Mouse (Mus musculus) hindbrain, embryonic 13.5 days (tissue): ENCODE measurements around the gene Nr1i3. TPM values are rescaled to one million over a fixed set of nuclear protein-coding genes. Genes with fewer than 3 reads are reported as not detected.

Source experiments
- ATAC-seq: fragments of 200-750 bp; cut with Nextera tagmentation; 2 replicates; pipeline ENCODE4 v1.8.0; 2017; ENCODE audit warnings: moderate TSS enrichment; ENCODE audit not compliant: low FRiP score
- H3K27ac ChIP-seq: fragments of 300-500 bp; sonication (generic); 2 replicates; pipeline ENCODE4 v1.5.1; 2015; ENCODE audit warnings: inconsistent platforms, mild to moderate bottlenecking, moderate library complexity
- H3K27me3 ChIP-seq: fragments of 300-500 bp; sonication (generic); 2 replicates; pipeline ENCODE4 v1.6.1; 2015; ENCODE audit warnings: mild to moderate bottlenecking, inconsistent platforms
- H3K36me3 ChIP-seq: fragments of 300-500 bp; sonication (generic); 2 replicates; pipeline ENCODE4 v1.6.1; 2015; ENCODE audit warnings: mild to moderate bottlenecking, inconsistent platforms
- H3K4me1 ChIP-seq: fragments of 300-500 bp; sonication (generic); replicated peaks from 2 replicates; pipeline ENCODE4 v1.6.1; 2015; ENCODE audit warnings: inconsistent platforms
- H3K4me2 ChIP-seq: fragments of 300-500 bp; sonication (generic); 2 replicates; pipeline ENCODE4 v1.6.1; 2015; ENCODE audit warnings: inconsistent platforms, mild to moderate bottlenecking, moderate library complexity
- H3K4me3 ChIP-seq: fragments of 300-500 bp; sonication (generic); 2 replicates; pipeline ENCODE4 v1.5.1; 2015; ENCODE audit warnings: mild to moderate bottlenecking, inconsistent platforms
- H3K9ac ChIP-seq: fragments of 300-500 bp; sonication (generic); 2 replicates; pipeline ENCODE4 v1.6.1; 2015; ENCODE audit warnings: mild to moderate bottlenecking, inconsistent platforms
- H3K9me3 ChIP-seq: fragments of 300-500 bp; sonication (generic); 2 replicates; pipeline ENCODE4 v1.6.1; 2016; ENCODE audit warnings: inconsistent platforms
- WGBS: fragments of 180-500 bp; shearing (Covaris S2); methylation state at CpG from one replicate; pipeline ENCODE4 v1.1.7; 2015; 5-methylcytosine and 5-hydroxymethylcytosine counted together
- polyA plus RNA-seq: library from polyadenylated mRNA; unstranded; fragments of >200 nt; fragmentation: Nextera tagmentation; extraction: Ambion mirVana; gene quantifications from 2 replicates; pipeline ENCODE4 v1.2.1, GENCODE M21; 2015

Nr1i3 gene
- 0.32 and 0.48 TPM in 2 replicates for polyA plus RNA-seq

- peaks cover 11% of the 10 kb centered on the region for H3K36me3 ChIP-seq
- ATAC-seq = no peak
- 78% methylated on average over 10 of the region's 10 CpGs for WGBS
Measured at GRCm38 (mm10) chr1:171213801-171214496, at the start of gene Nr1i3. TSS of gene Nr1i3 (plus strand) at chr1:171213970.

DNA sequence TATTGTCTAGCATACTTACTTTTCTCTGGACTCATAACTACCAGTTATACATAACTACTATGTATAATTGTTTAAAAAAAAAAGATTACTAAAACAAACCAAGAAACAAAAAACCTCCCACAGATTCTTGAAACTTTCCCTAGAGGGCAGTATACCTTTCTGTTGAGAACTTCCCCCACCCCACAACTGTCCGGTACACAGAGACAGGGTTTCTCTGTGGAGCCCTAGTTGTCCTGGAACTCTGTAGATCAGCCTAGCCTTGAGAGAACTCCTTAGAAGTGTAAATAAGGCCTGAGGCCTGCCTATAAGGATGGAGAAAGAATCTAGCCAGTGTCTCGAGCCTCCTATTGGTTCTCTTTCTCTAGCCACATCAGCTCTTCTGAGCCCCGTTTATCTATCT lies 49.5 kb upstream of the Nr1i3 start:
- H3K9me3 ChIP-seq = no peaks in the 10 kb centered on the region
- peaks cover 23% of the 10 kb centered on the region for H3K27me3 ChIP-seq
- H3K27ac ChIP-seq = no peak overlapping the region
- no peak overlapping the region for H3K4me3 ChIP-seq
- ATAC-seq = no peak
- no peaks in the 10 kb centered on the region for H3K36me3 ChIP-seq
- H3K4me2 ChIP-seq = no peak overlapping the region
- H3K9ac ChIP-seq = no peak overlapping the region
- H3K4me1 ChIP-seq = peaks cover 7% of the 10 kb centered on the region; the same call in 1 of the 2 replicates
- 35% methylated on average over 3 of the region's 3 CpGs for WGBS

More at GRCm38 (mm10) chr1:171213801-171214496, at the start of gene Nr1i3:
- H3K27me3 ChIP-seq = no peaks in the 10 kb centered on the region
- H3K4me1 ChIP-seq = no peaks in the 10 kb centered on the region
- no peak within 1 kb of the TSS for H3K4me2 ChIP-seq
- no peak within 1 kb of the TSS for H3K27ac ChIP-seq
- H3K4me3 ChIP-seq = no peak within 1 kb of the TSS
- no peaks in the 10 kb centered on the region for H3K9me3 ChIP-seq
- no peak within 1 kb of the TSS for H3K9ac ChIP-seq

DNA sequence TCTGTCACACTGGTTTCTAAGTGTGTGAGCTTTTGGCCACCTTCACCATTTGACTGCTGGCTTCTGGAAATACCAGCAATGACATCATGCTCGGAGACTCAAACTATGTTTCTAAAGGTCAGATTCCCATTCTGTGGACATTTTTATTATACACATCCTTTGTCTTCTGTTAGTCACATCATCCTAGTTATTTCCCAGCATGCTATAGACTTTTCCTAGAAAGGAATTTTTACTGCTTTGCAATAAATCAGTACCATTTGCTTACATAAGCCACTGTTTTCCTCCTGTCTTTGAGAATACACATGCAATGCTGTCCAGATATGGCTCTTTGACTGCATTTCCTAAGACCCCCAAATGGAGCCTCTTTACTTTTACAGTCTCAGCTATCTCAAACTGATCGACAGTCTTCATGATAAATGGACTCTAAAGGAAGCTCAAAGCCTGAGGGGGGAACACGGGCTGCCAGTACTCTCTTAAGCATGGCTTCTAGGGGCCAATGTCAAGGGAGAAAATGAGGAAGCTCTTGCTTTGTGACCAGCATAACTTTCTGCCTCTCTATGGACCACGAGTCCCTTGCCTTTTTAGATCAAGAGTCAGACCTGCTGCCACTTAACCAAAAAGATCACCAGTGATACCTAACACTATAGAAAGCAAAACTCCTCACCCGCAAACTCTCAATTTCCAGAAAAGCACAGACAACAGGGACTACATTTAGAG lies 48.0 kb upstream of the Nr1i3 start:
- Histone ChIP-seq H3K9me3 (no peaks in the 10 kb centered on the region), H3K9ac (no peak overlapping the region), H3K36me3 (no peaks in the 10 kb centered on the region), H3K4me1 (no peaks in the 10 kb centered on the region), H3K27me3 (peaks cover 8% of the 10 kb centered on the region), H3K4me2 (no peak overlapping the region), H3K4me3 (no peak overlapping the region), H3K27ac (no peak overlapping the region)
- ATAC-seq = no peak
- 78% methylated on average over 5 of the region's 5 CpGs for WGBS

- no peaks in the 10 kb centered on the region for H3K4me1 ChIP-seq
- 89% methylated on average over 12 of the region's 12 CpGs for WGBS
Measured at GRCm38 (mm10) chr1:171168906-171169305, 44.9 kb upstream of the Nr1i3 start.

GRCm38 (mm10) chr1:171169913-171170312 lies 43.9 kb upstream of the Nr1i3 start:
- Histone ChIP-seq H3K36me3 (no peaks in the 10 kb centered on the region), H3K27ac (no peak overlapping the region), H3K27me3 (no peaks in the 10 kb centered on the region), H3K9ac (no peak overlapping the region), H3K9me3 (no peaks in the 10 kb centered on the region), H3K4me3 (no peak overlapping the region), H3K4me2 (no peak overlapping the region), H3K4me1 (no peaks in the 10 kb centered on the region)
- no peak for ATAC-seq
- 78% methylated on average over 3 of the region's 3 CpGs for WGBS

More at GRCm38 (mm10) chr1:171168906-171169305, 44.9 kb upstream of the Nr1i3 start:
- no peaks in the 10 kb centered on the region for H3K9me3 ChIP-seq
- H3K4me3 ChIP-seq = no peak overlapping the region
- no peak overlapping the region for H3K9ac ChIP-seq
- no peak overlapping the region for H3K4me2 ChIP-seq
- no peak for ATAC-seq
- no peaks in the 10 kb centered on the region for H3K36me3 ChIP-seq
- H3K27ac ChIP-seq = no peak overlapping the region
- H3K27me3 ChIP-seq = no peaks in the 10 kb centered on the region

GRCm38 (mm10) chr1:171171138-171171537 lies 42.6 kb upstream of the Nr1i3 start:
- H3K9ac ChIP-seq = no peak overlapping the region
- ATAC-seq = no peak
- H3K4me3 ChIP-seq = no peak overlapping the region
- no peak overlapping the region for H3K4me2 ChIP-seq
- no peaks in the 10 kb centered on the region for H3K9me3 ChIP-seq
- 61% methylated on average over 3 of the region's 3 CpGs for WGBS
- no peak overlapping the region for H3K27ac ChIP-seq
- no peaks in the 10 kb centered on the region for H3K36me3 ChIP-seq
- H3K27me3 ChIP-seq = no peaks in the 10 kb centered on the region
- no peaks in the 10 kb centered on the region for H3K4me1 ChIP-seq

DNA sequence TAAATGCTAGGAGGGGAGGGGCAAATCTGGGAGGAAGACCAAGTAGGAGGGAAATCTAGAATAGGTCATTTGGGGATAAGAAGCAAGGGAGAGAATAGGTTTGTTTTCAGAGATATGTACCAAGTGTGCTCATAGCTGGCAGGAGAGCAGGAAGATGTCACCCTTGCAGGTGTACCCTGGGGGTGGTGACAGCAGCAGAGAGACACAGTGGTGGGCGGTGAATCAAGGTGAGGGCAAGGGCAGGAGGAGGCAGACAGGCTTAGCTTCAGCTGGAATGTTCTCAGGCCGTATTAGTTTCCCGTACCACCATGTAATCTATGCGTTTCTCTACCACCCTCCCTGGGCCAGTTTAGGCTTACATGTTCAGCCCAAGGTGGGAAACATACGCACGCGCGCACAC lies 41.0 kb upstream of the Nr1i3 start:
- no peak overlapping the region for H3K4me2 ChIP-seq
- H3K9ac ChIP-seq = no peak overlapping the region
- H3K36me3 ChIP-seq = no peaks in the 10 kb centered on the region
- H3K4me3 ChIP-seq = no peak overlapping the region
- no peaks in the 10 kb centered on the region for H3K27me3 ChIP-seq
- no peaks in the 10 kb centered on the region for H3K9me3 ChIP-seq
- no peaks in the 10 kb centered on the region for H3K4me1 ChIP-seq
- 96% methylated on average over 8 of the region's 8 CpGs for WGBS
- no peak for ATAC-seq
- no peak overlapping the region for H3K27ac ChIP-seq

GRCm38 (mm10) chr1:171179487-171180171 lies 34.1 kb upstream of the Nr1i3 start:
- no peaks in the 10 kb centered on the region for H3K9me3 ChIP-seq
- H3K36me3 ChIP-seq = no peaks in the 10 kb centered on the region
- 79% methylated on average over 5 of the region's 5 CpGs for WGBS
- no peak overlapping the region for H3K9ac ChIP-seq
- H3K27me3 ChIP-seq = no peaks in the 10 kb centered on the region
- no peak overlapping the region for H3K27ac ChIP-seq
- ATAC-seq = no peak
- no peaks in the 10 kb centered on the region for H3K4me1 ChIP-seq
- H3K4me3 ChIP-seq = no peak overlapping the region
- H3K4me2 ChIP-seq = no peak overlapping the region

- 77% methylated on average over 3 of the region's 3 CpGs for WGBS
Measured at GRCm38 (mm10) chr1:171183025-171183424, 30.7 kb upstream of the Nr1i3 start.

GRCm38 (mm10) chr1:171183620-171184019 lies 30.1 kb upstream of the Nr1i3 start:
- no peak for ATAC-seq
- Histone ChIP-seq H3K36me3 (no peaks in the 10 kb centered on the region), H3K4me1 (peaks cover 6% of the 10 kb centered on the region; the same call in 1 of the 2 replicates), H3K27ac (no peak overlapping the region), H3K27me3 (no peaks in the 10 kb centered on the region), H3K9me3 (no peaks in the 10 kb centered on the region), H3K9ac (no peak overlapping the region), H3K4me2 (no peak overlapping the region), H3K4me3 (no peak overlapping the region)
- 75% methylated on average over 3 of the region's 3 CpGs for WGBS

More at GRCm38 (mm10) chr1:171183025-171183424, 30.7 kb upstream of the Nr1i3 start:
- Histone ChIP-seq H3K4me2 (no peak overlapping the region), H3K27me3 (no peaks in the 10 kb centered on the region), H3K9me3 (no peaks in the 10 kb centered on the region), H3K4me3 (no peak overlapping the region), H3K9ac (no peak overlapping the region), H3K27ac (no peak overlapping the region), H3K36me3 (no peaks in the 10 kb centered on the region), H3K4me1 (peaks cover under 1% of the 10 kb centered on the region; the same call in 1 of the 2 replicates)
- ATAC-seq = no peak

GRCm38 (mm10) chr1:171184314-171184713 lies 29.5 kb upstream of the Nr1i3 start:
- H3K9me3 ChIP-seq = no peaks in the 10 kb centered on the region
- ATAC-seq = no peak
- H3K4me2 ChIP-seq = no peak overlapping the region
- H3K27ac ChIP-seq = no peak overlapping the region
- H3K4me1 ChIP-seq = peaks cover 12% of the 10 kb centered on the region
- no peak overlapping the region for H3K4me3 ChIP-seq
- H3K36me3 ChIP-seq = no peaks in the 10 kb centered on the region
- H3K9ac ChIP-seq = no peak overlapping the region
- no peaks in the 10 kb centered on the region for H3K27me3 ChIP-seq
- WGBS = 81% methylated on average over 7 of the region's 7 CpGs

DNA sequence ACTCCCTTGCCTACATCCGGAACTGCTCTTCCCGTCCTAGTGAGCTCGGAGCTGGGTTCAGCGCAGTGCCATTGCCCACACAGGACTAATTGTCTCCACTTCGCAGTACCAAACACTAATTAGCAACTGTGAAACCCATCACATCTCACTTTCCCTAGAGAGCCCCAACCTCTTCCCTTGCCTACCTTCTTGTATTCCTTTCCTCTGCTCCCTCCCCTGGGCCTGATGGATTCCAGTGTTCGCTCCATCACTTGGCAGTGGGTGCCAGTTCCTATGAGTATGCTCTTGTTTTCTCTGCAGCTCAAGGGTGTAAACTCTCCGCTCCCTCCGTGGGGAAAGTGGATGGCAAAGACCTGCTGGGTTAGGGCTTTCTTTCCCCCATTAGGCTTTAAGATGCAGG lies 28.1 kb upstream of the Nr1i3 start:
- WGBS = 67% methylated on average over 8 of the region's 8 CpGs
- no peaks in the 10 kb centered on the region for H3K9me3 ChIP-seq
- peaks cover under 1% of the 10 kb centered on the region; the same call in 1 of the 2 replicates for H3K27me3 ChIP-seq
- H3K4me2 ChIP-seq = no peak overlapping the region
- no peaks in the 10 kb centered on the region for H3K36me3 ChIP-seq
- H3K4me1 ChIP-seq = peaks cover 19% of the 10 kb centered on the region
- no peak for ATAC-seq
- H3K27ac ChIP-seq = no peak overlapping the region
- H3K4me3 ChIP-seq = no peak overlapping the region
- no peak overlapping the region for H3K9ac ChIP-seq
